Mouse (Mus musculus): ENCODE data around the gene Abca14. TPM values are rescaled to one million over a fixed set of nuclear protein-coding genes. Genes with fewer than 3 reads are reported as not detected.

Gene Abca14
- polyA plus RNA-seq (2012) = not detected in 2 replicates

DNA sequence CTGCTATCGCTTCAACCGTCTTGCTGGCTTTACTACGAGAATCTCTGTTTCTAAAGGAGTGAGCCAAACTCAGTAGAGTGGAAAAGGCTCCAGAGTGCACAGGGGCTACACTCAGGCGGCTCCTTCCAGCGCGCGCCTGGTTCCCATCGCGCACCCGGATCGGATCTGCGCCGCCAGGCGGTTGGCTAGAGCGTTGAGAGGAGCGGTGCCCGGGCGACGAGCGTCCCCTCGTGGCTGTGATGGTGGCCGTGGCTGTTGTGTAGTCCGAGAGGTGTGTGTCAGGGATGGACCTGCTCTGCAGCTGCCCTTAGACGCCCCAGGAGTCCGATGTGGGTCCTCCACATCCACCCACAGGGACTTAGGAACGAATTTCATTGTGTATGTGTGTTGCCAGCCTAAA is at the start of gene Abca14:
TSS of gene Abca14 (plus strand) at position 173 of the 400 bp plus-strand sequence.

DNA sequence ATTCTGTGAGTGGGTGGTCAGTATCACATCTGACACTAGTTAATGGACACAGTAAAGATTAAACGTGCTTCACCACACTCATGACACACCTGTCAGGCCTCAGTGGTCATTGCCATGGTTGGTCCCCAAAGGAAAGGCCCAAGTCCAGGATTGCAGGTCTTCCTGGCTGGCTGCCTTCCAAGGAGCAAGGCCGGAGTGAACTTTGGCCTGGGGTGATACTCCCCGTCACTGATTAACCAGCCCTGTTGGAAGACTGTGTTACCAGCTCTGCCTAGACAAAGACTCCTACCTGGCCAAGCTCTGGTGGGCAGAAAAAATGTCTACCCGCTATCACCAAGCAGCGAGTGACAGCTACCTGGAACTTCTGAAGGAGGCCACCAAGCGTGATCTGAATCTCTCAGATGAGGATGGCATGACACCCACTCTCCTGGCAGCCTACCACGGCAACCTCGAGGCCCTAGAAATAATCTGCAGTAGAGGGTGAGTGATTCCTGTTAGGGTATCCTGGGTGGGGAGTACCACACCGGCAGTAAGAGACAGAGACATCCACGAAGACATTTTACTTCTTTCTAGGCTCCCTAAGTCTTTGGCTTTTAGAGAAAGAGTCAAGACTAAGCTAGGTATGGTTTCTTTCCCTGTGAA is 30.0 kb upstream of the Abca14 start, which contains the start of gene Anks4b:
TSS of gene Anks4b (plus strand) at position 256 of the 642 bp plus-strand sequence.

DNA sequence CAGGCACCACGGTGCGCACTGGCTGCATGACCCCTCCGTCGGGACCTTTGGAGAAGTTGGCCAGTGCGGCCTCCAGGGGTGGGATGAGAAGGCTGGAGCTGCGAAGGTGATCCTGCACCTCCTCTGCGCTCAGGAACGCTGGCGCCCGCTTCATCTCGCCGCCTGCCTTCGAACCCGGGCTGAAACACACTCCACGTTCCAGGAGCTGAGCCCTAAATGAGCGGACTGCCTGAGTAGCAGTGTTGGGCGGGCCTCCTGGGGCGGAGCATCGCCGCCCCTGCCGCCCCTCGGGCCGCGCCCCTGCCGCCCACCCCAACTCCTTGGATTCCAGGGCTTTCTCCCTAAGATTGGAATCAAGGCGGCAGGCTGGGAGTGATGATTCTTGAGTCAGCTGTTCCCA is 2.0 kb upstream of the Abca14 start, which contains the start of gene Crym:
TSS of gene Crym (minus strand) at position 341 of the 400 bp plus-strand sequence.

DNA sequence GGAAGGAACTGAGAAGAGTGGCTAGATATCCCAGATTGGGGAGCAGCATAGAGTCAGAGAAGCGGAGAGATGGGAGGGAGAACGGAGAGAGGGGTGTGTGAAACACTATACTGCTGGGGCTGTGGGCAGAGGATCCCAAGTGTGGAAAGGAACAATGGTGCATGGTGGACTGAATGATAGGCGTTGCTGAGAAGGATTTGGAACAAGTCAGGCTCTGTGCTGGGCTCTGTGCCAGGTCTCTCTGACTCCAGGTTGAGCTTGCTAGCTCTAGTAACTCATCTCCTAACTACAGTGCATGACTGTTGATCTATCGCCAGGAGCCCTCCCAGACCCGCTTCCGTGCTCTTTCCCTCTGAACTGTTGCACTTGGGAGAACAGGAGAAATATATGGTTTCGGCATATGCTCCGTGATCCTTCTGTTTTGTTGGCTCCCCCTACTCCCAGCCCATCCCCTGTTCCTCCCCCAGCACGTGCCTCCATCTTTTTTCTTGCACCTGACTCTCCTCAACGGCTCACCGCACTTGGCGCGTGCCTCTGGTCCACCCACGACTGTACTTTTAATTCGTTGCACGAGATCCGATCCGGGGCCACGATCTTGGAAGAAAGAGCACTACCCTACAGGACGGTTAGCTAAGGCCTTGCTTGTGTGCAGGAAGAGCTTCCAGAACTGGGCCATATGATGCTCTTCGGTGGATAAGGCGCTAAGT is 124.5 kb downstream of the Abca14 start, which contains the start of gene Abca15:
TSS of gene Abca15 (plus strand) at position 584 of the 707 bp plus-strand sequence.

Other genes starting within 250 kb of the Abca14 start
- not detected in 2 replicates for gene Dnah3, start 108.7 kb upstream of the Abca14 start, polyA plus RNA-seq (2012)
- gene Tmem159, start 101.6 kb upstream of the Abca14 start, polyA plus RNA-seq (2012) = 8.5 and 8.6 TPM in 2 replicates
- not detected in 2 replicates for gene Zp2, start 58.7 kb upstream of the Abca14 start, polyA plus RNA-seq (2012)
- gene Anks4b, start 30.1 kb upstream of the Abca14 start, polyA plus RNA-seq (2012) = not detected in 2 replicates
- gene Crym, start 1.9 kb upstream of the Abca14 start, polyA plus RNA-seq (2012) = not detected in 2 replicates
- gene Abca15, start 124.7 kb downstream of the Abca14 start, polyA plus RNA-seq (2012) = not detected in 2 replicates
- not detected in 2 replicates for gene Abca16, start 205.7 kb downstream of the Abca14 start, polyA plus RNA-seq (2012)

Data from megakaryocyte-erythroid progenitor cell, adult 5 weeks (primary cell).